Mouse (Mus musculus) E14TG2a.4 (cell line): ENCODE measurements around the gene Slf2.

Experiments used
- CTCF ChIP-seq: conservative IDR thresholded peaks from 2 replicates; pipeline ENCODE4 v1.5.1; 2014; ENCODE audit warnings: low read length
- NANOG ChIP-seq: IDR thresholded peaks from 2 replicates; pipeline ENCODE4 v1.6.1; 2014; ENCODE audit warnings: borderline replicate concordance, low read length, mixed read lengths

GRCm38 (mm10) chr19:45023993-45024392, 93.0 kb downstream of the Slf2 start:
- TF ChIP-seq NANOG (no peak), CTCF (no peak)
